Mouse (Mus musculus): ENCODE results near the gene Gps2.
A peak's percentile ranks its signal among the peaks of the same experiment; 100 is the strongest.

The Gps2 gene

GRCm38 (mm10) chr11:69886907-69887635 lies 26.6 kb upstream of the Gps2 start:
- DNase-seq (ENCODE audit: low read depth, low spot score): peak; percentile 84

- no peak for DNase-seq (ENCODE audit: low read depth, low spot score)
Measured at GRCm38 (mm10) chr11:69891482-69891881, 22.2 kb upstream of the Gps2 start.

- DNase-seq (ENCODE audit: low read depth, low spot score): peak; percentile 62
Measured at GRCm38 (mm10) chr11:69894671-69895070, 19.0 kb upstream of the Gps2 start.

- DNase-seq (ENCODE audit: low read depth, low spot score): no peak
Measured at GRCm38 (mm10) chr11:69895291-69895690, 18.4 kb upstream of the Gps2 start, which contains the start of gene Acap1. Acap1 (minus strand) TSS chr11:69895539.

GRCm38 (mm10) chr11:69899870-69900269 lies 13.8 kb upstream of the Gps2 start:
- no peak for DNase-seq (ENCODE audit: low read depth, low spot score)

GRCm38 (mm10) chr11:69900471-69901405 lies 12.9 kb upstream of the Gps2 start, which contains the start of the genes 2810408A11Rik and Neurl4:
2810408A11Rik (minus strand) TSS chr11:69900987.
Neurl4 (plus strand) TSS chr11:69901072.
- peak; percentile 99 for DNase-seq (ENCODE audit: low read depth, low spot score)

GRCm38 (mm10) chr11:69901406-69901846 lies 12.3 kb upstream of the Gps2 start:
- peak; percentile 100 for DNase-seq (ENCODE audit: low read depth, low spot score)

- DNase-seq (ENCODE audit: low read depth, low spot score): no peak
Measured at GRCm38 (mm10) chr11:69901993-69902392, 11.7 kb upstream of the Gps2 start.

GRCm38 (mm10) chr11:69902972-69903371 lies 10.7 kb upstream of the Gps2 start:
- DNase-seq (ENCODE audit: low read depth, low spot score): no peak

GRCm38 (mm10) chr11:69904311-69904710 lies 9.4 kb upstream of the Gps2 start:
- no peak for DNase-seq (ENCODE audit: low read depth, low spot score)

- no peak for DNase-seq (ENCODE audit: low read depth, low spot score)
Measured at GRCm38 (mm10) chr11:69908645-69909044, 5.0 kb upstream of the Gps2 start.

- no peak for DNase-seq (ENCODE audit: low read depth, low spot score)
Measured at GRCm38 (mm10) chr11:69909174-69909573, 4.5 kb upstream of the Gps2 start.

- no peak for DNase-seq (ENCODE audit: low read depth, low spot score)
Measured at GRCm38 (mm10) chr11:69910177-69910576, 3.5 kb upstream of the Gps2 start.

- DNase-seq (ENCODE audit: low read depth, low spot score): no peak
Measured at GRCm38 (mm10) chr11:69910781-69911560, 2.7 kb upstream of the Gps2 start.

- no peak for DNase-seq (ENCODE audit: low read depth, low spot score)
Measured at GRCm38 (mm10) chr11:69911701-69912100, 2.0 kb upstream of the Gps2 start.

- no peak for DNase-seq (ENCODE audit: low read depth, low spot score)
Measured at GRCm38 (mm10) chr11:69912716-69913530, 765 bp upstream of the Gps2 start.

- DNase-seq (ENCODE audit: low read depth, low spot score): peak; percentile 73
Measured at GRCm38 (mm10) chr11:69914372-69914764, 680 bp downstream of the Gps2 start.

GRCm38 (mm10) chr11:69914917-69915430 lies 1.3 kb downstream of the Gps2 start:
- no peak for DNase-seq (ENCODE audit: low read depth, low spot score)

- peak; percentile 50 for DNase-seq (ENCODE audit: low read depth, low spot score)
Measured at GRCm38 (mm10) chr11:69915667-69916627, 2.3 kb downstream of the Gps2 start.
